18 mouse cellular contexts compared by ENCODE assay signal in genomic region chr9:44016304-44016703, GRCm38 (mm10). TPM values are rescaled to one million over a fixed set of nuclear protein-coding genes. Genes with fewer than 3 reads are reported as not detected.
DNase-seq lines count a peak whose midpoint lies in the region; ATAC-seq and TF ChIP-seq lines count a peak whose summit lies in the region.
"Had no signal": no experiment of that assay in that cellular context is flagged by ENCODE, and none has a peak within 500 bp of the region (broad histone marks: within the 10 kb centered on the region; RNA-seq: fewer than 3 reads in every experiment).

No protein-coding gene starts in this region.

- no peaks in the 10 kb centered on the region for H3K9me3 ChIP-seq in forebrain, embryonic 16.5 days (ENCODE audit: control insufficient read depth, low read length)
- no peaks in the 10 kb centered on the region for H3K9me3 ChIP-seq in forebrain, embryonic 13.5 days (replicated peaks)
- H3K9me3 ChIP-seq: embryonic facial prominence, embryonic 12.5 days; hindbrain, embryonic 15.5 days; limb, embryonic 10.5 days; megakaryocyte, embryonic 14.5 days; neural tube, embryonic 13.5 days had no signal

- WGBS in forebrain, embryonic 16.5 days: 72% methylated on average over 5 of the region's 5 CpGs
- WGBS in forebrain, embryonic 13.5 days: 84% methylated on average over 5 of the region's 5 CpGs
- 79% methylated on average over 5 of the region's 5 CpGs for WGBS in thymus, adult 2 months

- no peak overlapping the region for H3K4me3 ChIP-seq in forebrain, embryonic 16.5 days (replicated peaks; ENCODE audit: low read length)
- H3K4me3 ChIP-seq in forebrain, embryonic 13.5 days: no peak overlapping the region
- no peak overlapping the region for H3K4me3 ChIP-seq in thymus, adult 2 months (ENCODE audit: control insufficient read depth, insufficient read depth, low read length)
- H3K4me3 ChIP-seq: embryonic facial prominence, embryonic 12.5 days; hindbrain, embryonic 15.5 days; limb, embryonic 10.5 days; megakaryocyte, embryonic 14.5 days; neural tube, embryonic 13.5 days had no signal

- H3K9ac ChIP-seq in forebrain, embryonic 16.5 days (replicated peaks; ENCODE audit: low read depth, low read length): no peak overlapping the region
- H3K9ac ChIP-seq in forebrain, embryonic 13.5 days: no peak overlapping the region
- H3K9ac ChIP-seq: embryonic facial prominence, embryonic 12.5 days; hindbrain, embryonic 15.5 days; neural tube, embryonic 13.5 days had no signal

- H3K4me1 ChIP-seq in forebrain, embryonic 16.5 days (replicated peaks; ENCODE audit: control insufficient read depth, insufficient read depth, low read length): peaks cover 15% of the 10 kb centered on the region
- peaks cover 8% of the 10 kb centered on the region; the same call in 1 of the 2 replicates for H3K4me1 ChIP-seq in forebrain, embryonic 13.5 days
- peaks cover 69% of the 10 kb centered on the region for H3K4me1 ChIP-seq in thymus, adult 2 months (replicated peaks; ENCODE audit: control insufficient read depth, insufficient read depth, low read length)

- TF ChIP-seq CTCF in thymus, adult 2 months (IDR thresholded peaks at IDR 0.05; ENCODE audit: borderline replicate concordance, control insufficient read depth, extremely low read depth, insufficient read depth, low read length, poor library complexity): no peak
- no peak for TF ChIP-seq CTCF in brain, embryonic 14.5 days (IDR thresholded peaks at IDR 0.05; ENCODE audit: borderline replicate concordance, extremely low read depth, insufficient read depth, insufficient read length)

- no peak overlapping the region for H3K4me2 ChIP-seq in forebrain, embryonic 16.5 days (ENCODE audit: low read length)
- H3K4me2 ChIP-seq in forebrain, embryonic 13.5 days: no peak overlapping the region
- H3K4me2 ChIP-seq: embryonic facial prominence, embryonic 12.5 days; hindbrain, embryonic 15.5 days; liver, embryonic 11.5 days; neural tube, embryonic 13.5 days had no signal

- TF ChIP-seq POLR2A in thymus, adult 2 months (IDR thresholded peaks at IDR 0.05; ENCODE audit: control insufficient read depth, extremely low read depth, insufficient read depth, low read length, poor library complexity): no peak
- TF ChIP-seq POLR2A in brain, embryonic 14.5 days (IDR thresholded peaks at IDR 0.05; ENCODE audit: borderline replicate concordance, extremely low read depth, insufficient read depth, insufficient read length, poor library complexity, severe bottlenecking): no peak

- H3K27me3 ChIP-seq in forebrain, embryonic 16.5 days (replicated peaks; ENCODE audit: control insufficient read depth, insufficient read depth, low read length): 0 out of 2 replicates have a peak, but pooled peaks cover 2% of the 10 kb centered on the region
- H3K27me3 ChIP-seq in forebrain, embryonic 13.5 days: no peaks in the 10 kb centered on the region
- H3K27me3 ChIP-seq in thymus, adult 2 months (ENCODE audit: control insufficient read depth, insufficient read depth, low read length): no peaks in the 10 kb centered on the region
- H3K27me3 ChIP-seq: embryonic facial prominence, embryonic 12.5 days; hindbrain, embryonic 15.5 days; neural tube, embryonic 13.5 days had no signal

- ATAC-seq in forebrain, embryonic 16.5 days: peak; percentile 31; the same call in 1 of the 2 replicates
- no peak for ATAC-seq in forebrain, embryonic 13.5 days

- H3K36me3 ChIP-seq in forebrain, embryonic 16.5 days (ENCODE audit: control insufficient read depth, insufficient read depth): no peaks in the 10 kb centered on the region
- H3K36me3 ChIP-seq in forebrain, embryonic 13.5 days (ENCODE audit: poor library complexity, severe bottlenecking): no peaks in the 10 kb centered on the region
- no peaks in the 10 kb centered on the region for H3K36me3 ChIP-seq in thymus, adult 2 months (ENCODE audit: control insufficient read depth, insufficient read depth, low read length)
- H3K36me3 ChIP-seq: embryonic facial prominence, embryonic 12.5 days; hindbrain, embryonic 15.5 days; limb, embryonic 10.5 days; neural tube, embryonic 13.5 days had no signal

- intact Hi-C loops in left cerebral cortex, postnatal 4 days (cut with DNase I): no loop called here

- H3K27ac ChIP-seq in forebrain, embryonic 16.5 days (ENCODE audit: low read length): no peak overlapping the region
- H3K27ac ChIP-seq in forebrain, embryonic 13.5 days: no peak overlapping the region
- peak overlapping the region; percentile 73 for H3K27ac ChIP-seq in thymus, adult 2 months (ENCODE audit: control insufficient read depth, insufficient read depth, low read length)
- H3K27ac ChIP-seq: embryonic facial prominence, embryonic 12.5 days; hindbrain, embryonic 15.5 days; limb, embryonic 10.5 days; neural tube, embryonic 13.5 days had no signal

- DNase-seq in left cerebral cortex, postnatal 4 days: peak; percentile 65
- DNase-seq in left cerebral cortex, adult 8-10 months (ENCODE audit: low spot score in 2 of 2): no peak
- DNase-seq in thymus, adult 2 months: no peak
- no peak for DNase-seq in thymus, postnatal 0 days (ENCODE audit: low spot score)
- peak; percentile 72 for DNase-seq in brain, embryonic 14.5 days (ENCODE audit: low read depth)
- DNase-seq in cerebellum, adult 9-10 months: no peak
- DNase-seq: gastrocnemius, postnatal 36 days; kidney, adult 2 months; kidney, postnatal 25 days; lung, adult 2 months had no signal

RNA-seq across cellular contexts. Expression of gene Thy1, which starts 26.9 kb away (rescaled TPM):
- 4.7 and 5.4 TPM in 2 replicates for polyA plus RNA-seq in forebrain, embryonic 16.5 days (2015; fragmentation: Nextera tagmentation; extraction: Ambion mirVana)
- polyA plus RNA-seq in forebrain, embryonic 13.5 days (2015; fragmentation: Nextera tagmentation; extraction: Ambion mirVana): 0.31 and 0.98 TPM in 2 replicates
- total RNA-seq in left cerebral cortex, postnatal 4 days (2021): 100 to 1,000 TPM; 130 to 177 TPM
- 1,000 to 10,000 TPM in 2 of 4 experiments, 100 to 1,000 TPM in 2; 845 to 4,044 (median 2,168) TPM for total RNA-seq in left cerebral cortex, adult 8-10 months (2022)
- 3,068 and 3,478 TPM in 2 replicates for polyA plus RNA-seq in thymus, adult 2 months (2012; rRNA removed)
- polyA plus RNA-seq in thymus, postnatal 0 days (2015; fragmentation: Nextera tagmentation; extraction: Ambion mirVana): 415 and 436 TPM in 2 replicates
- 11.6 and 13.1 TPM in 2 replicates for polyA plus RNA-seq in brain, embryonic 14.5 days (2012; rRNA removed)

RNA-seq across cellular contexts. Expression of gene Usp2, which starts 50.5 kb away (rescaled TPM):
- 13.6 and 13.7 TPM in 2 replicates for polyA plus RNA-seq in forebrain, embryonic 16.5 days (2015; fragmentation: Nextera tagmentation; extraction: Ambion mirVana)
- 7.1 and 8.6 TPM in 2 replicates for polyA plus RNA-seq in forebrain, embryonic 13.5 days (2015; fragmentation: Nextera tagmentation; extraction: Ambion mirVana)
- total RNA-seq in left cerebral cortex, postnatal 4 days (2021): 10 to 100 TPM; 30.2 to 31.9 TPM
- total RNA-seq in left cerebral cortex, adult 8-10 months (2022): 100 to 1,000 TPM; 118 to 172 (median 123) TPM
- polyA plus RNA-seq in thymus, adult 2 months (2012; rRNA removed): 4.5 and 6.8 TPM in 2 replicates
- polyA plus RNA-seq in thymus, postnatal 0 days (2015; fragmentation: Nextera tagmentation; extraction: Ambion mirVana): 7.4 and 13.1 TPM in 2 replicates
- 2.0 and 4.0 TPM in 2 replicates for polyA plus RNA-seq in brain, embryonic 14.5 days (2012; rRNA removed)

Comparison
In these comparisons a context has a peak if more than half of its experiments do, and no peak if none do; other contexts are left out.
1. DNase-seq: peak in left cerebral cortex, postnatal 4 days (single experiment) and brain, embryonic 14.5 days (single experiment); none in left cerebral cortex, adult 8-10 months (0 of 2), thymus, adult 2 months (single experiment), thymus, postnatal 0 days (single experiment) and cerebellum, adult 9-10 months (single experiment).
2. RNA of gene Thy1, which starts 26.9 kb away (polyA plus RNA-seq): 3,068 to 3,478 TPM in thymus, adult 2 months and 415 to 436 TPM in thymus, postnatal 0 days; 11.6 to 13.1 TPM in brain, embryonic 14.5 days, 4.7 to 5.4 TPM in forebrain, embryonic 16.5 days and 0.31 to 0.98 TPM in forebrain, embryonic 13.5 days; every median in the first group is over 10 times any median in the second.